Mouse (Mus musculus): Measurements from ENCODE around the gene Kctd14. TPM values are rescaled to one million over a fixed set of nuclear protein-coding genes. Genes with fewer than 3 reads are reported as not detected.

Gene Kctd14
- polyA plus RNA-seq, 1 experiment, result not detected

DNA sequence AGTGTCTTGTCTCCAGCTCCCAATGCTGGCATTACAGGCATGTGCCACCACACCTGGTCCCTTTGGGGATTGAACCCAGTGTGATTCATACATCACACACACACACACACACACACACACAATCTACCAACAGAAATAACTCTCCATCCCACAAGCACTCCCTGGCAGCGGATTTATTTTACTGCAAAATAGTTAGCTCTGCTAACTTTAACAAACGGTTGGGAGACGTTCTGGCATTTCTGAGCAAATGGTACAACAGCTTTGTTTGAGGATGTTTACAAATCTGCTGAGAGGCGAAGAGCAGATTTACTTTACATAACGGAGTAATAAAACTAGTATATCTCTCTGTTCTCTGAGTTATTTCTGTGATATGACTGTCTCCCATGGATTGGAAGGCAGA, 21.9 kb downstream of the Kctd14 start:
- Histone ChIP-seq H3K36me3 (ENCODE audit: control insufficient read depth, insufficient read depth) (no peaks in the 10 kb centered on the region), H3K79me2 (ENCODE audit: control insufficient read depth, insufficient read depth) (no peaks in the 10 kb centered on the region), H3ac (ENCODE audit: control insufficient read depth, insufficient read length, low read depth) (no peak overlapping the region), H3K79me3 (ENCODE audit: low read depth) (no peaks in the 10 kb centered on the region), H3K27me3 (ENCODE audit: control insufficient read depth, insufficient read depth, insufficient read length) (no peaks in the 10 kb centered on the region), H3K4me3 (ENCODE audit: insufficient read depth, poor library complexity, severe bottlenecking) (no peak overlapping the region)
- TF ChIP-seq FOSL1 (IDR thresholded peaks at IDR 0.05; ENCODE audit: insufficient read depth, low read length, poor library complexity, severe bottlenecking), result no peak
- no peak for TF ChIP-seq CTCF (IDR thresholded peaks at IDR 0.05; ENCODE audit: control insufficient read depth, insufficient read depth, insufficient read length)
- TF ChIP-seq USF1 (IDR thresholded peaks at IDR 0.05; ENCODE audit: low read depth), result no peak
- no peak for TF ChIP-seq CEBPB (IDR thresholded peaks at IDR 0.05; ENCODE audit: low read depth)
- no peak for TF ChIP-seq MYOD1 (IDR thresholded peaks at IDR 0.05; ENCODE audit: control insufficient read depth, insufficient read length, low read depth)
- no peak for TF ChIP-seq MYOG (IDR thresholded peaks at IDR 0.05; ENCODE audit: control insufficient read depth, extremely low read depth, insufficient read length)
- no peak for TF ChIP-seq MAX (IDR thresholded peaks at IDR 0.05)

DNA sequence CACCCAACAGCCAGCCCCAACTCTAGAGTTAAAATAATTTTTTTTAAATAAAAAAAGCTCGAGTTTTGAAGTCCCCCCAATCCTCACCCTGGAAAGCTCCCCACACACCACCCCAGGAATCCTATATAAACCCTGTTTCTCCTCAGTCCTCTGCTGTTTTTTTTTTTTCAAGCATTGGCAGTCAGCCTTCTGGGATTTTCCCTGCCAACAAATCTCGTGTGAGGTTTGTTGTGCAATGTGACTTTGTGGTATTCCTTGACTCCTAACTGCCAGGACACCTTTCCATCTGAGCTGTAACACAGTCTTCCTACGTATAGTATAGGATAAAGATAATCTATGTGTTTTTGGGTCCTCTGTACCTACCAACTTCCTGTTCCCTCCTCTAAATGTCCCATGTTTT, 28.2 kb downstream of the Kctd14 start:
- H3K79me3 ChIP-seq (ENCODE audit: low read depth), result peaks cover 6% of the 10 kb centered on the region
- H3K4me3 ChIP-seq (ENCODE audit: insufficient read depth, poor library complexity, severe bottlenecking), result no peak overlapping the region
- no peak overlapping the region for H3ac ChIP-seq (ENCODE audit: control insufficient read depth, insufficient read length, low read depth)
- H3K27me3 ChIP-seq (ENCODE audit: control insufficient read depth, insufficient read depth, insufficient read length), result no peaks in the 10 kb centered on the region
- no peaks in the 10 kb centered on the region for H3K36me3 ChIP-seq (ENCODE audit: control insufficient read depth, insufficient read depth)
- peaks cover 24% of the 10 kb centered on the region for H3K79me2 ChIP-seq (ENCODE audit: control insufficient read depth, insufficient read depth)
- TF ChIP-seq USF1 (IDR thresholded peaks at IDR 0.05; ENCODE audit: low read depth), result no peak
- no peak for TF ChIP-seq FOSL1 (IDR thresholded peaks at IDR 0.05; ENCODE audit: insufficient read depth, low read length, poor library complexity, severe bottlenecking)
- no peak for TF ChIP-seq CTCF (IDR thresholded peaks at IDR 0.05; ENCODE audit: control insufficient read depth, insufficient read depth, insufficient read length)
- no peak for TF ChIP-seq MAX (IDR thresholded peaks at IDR 0.05)
- no peak for TF ChIP-seq CEBPB (IDR thresholded peaks at IDR 0.05; ENCODE audit: low read depth)
- TF ChIP-seq MYOG (IDR thresholded peaks at IDR 0.05; ENCODE audit: control insufficient read depth, extremely low read depth, insufficient read length), result no peak
- TF ChIP-seq MYOD1 (IDR thresholded peaks at IDR 0.05; ENCODE audit: control insufficient read depth, insufficient read length, low read depth), result no peak

DNA sequence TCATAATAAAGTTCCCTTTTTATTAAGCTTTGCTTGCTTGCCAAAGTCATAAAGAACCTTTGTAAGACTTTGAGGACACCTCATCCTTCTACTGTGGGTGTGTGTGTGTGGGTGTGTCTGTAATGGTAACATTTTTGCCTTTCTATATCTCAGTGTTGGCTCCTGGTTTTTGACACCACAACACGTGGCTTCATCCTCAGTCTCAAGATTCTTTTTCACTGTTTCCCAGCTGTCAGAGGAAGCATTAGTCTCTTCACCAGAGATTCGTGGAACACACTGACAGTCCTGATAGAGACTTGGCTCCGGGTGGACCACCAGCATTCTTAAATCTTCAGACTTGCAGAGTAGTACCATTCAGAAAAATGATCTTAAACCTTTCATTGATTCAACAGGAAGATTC, 29.2 kb downstream of the Kctd14 start:
- H3K79me2 ChIP-seq (ENCODE audit: control insufficient read depth, insufficient read depth), result peaks cover 24% of the 10 kb centered on the region
- no peak for TF ChIP-seq FOSL1 (IDR thresholded peaks at IDR 0.05; ENCODE audit: insufficient read depth, low read length, poor library complexity, severe bottlenecking)
- TF ChIP-seq USF1 (IDR thresholded peaks at IDR 0.05; ENCODE audit: low read depth), result no peak
- no peak for TF ChIP-seq MYOG (IDR thresholded peaks at IDR 0.05; ENCODE audit: control insufficient read depth, extremely low read depth, insufficient read length)
- no peak for TF ChIP-seq MYOD1 (IDR thresholded peaks at IDR 0.05; ENCODE audit: control insufficient read depth, insufficient read length, low read depth)
- TF ChIP-seq CEBPB (IDR thresholded peaks at IDR 0.05; ENCODE audit: low read depth), result no peak
- no peak for TF ChIP-seq CTCF (IDR thresholded peaks at IDR 0.05; ENCODE audit: control insufficient read depth, insufficient read depth, insufficient read length)
- no peak for TF ChIP-seq MAX (IDR thresholded peaks at IDR 0.05)
- H3K27me3 ChIP-seq (ENCODE audit: control insufficient read depth, insufficient read depth, insufficient read length), result no peaks in the 10 kb centered on the region
- H3K79me3 ChIP-seq (ENCODE audit: low read depth), result peaks cover 6% of the 10 kb centered on the region
- peaks cover 4% of the 10 kb centered on the region for H3K36me3 ChIP-seq (ENCODE audit: control insufficient read depth, insufficient read depth)
- H3ac ChIP-seq (ENCODE audit: control insufficient read depth, insufficient read length, low read depth), result no peak overlapping the region
- no peak overlapping the region for H3K4me3 ChIP-seq (ENCODE audit: insufficient read depth, poor library complexity, severe bottlenecking)

GRCm38 (mm10) chr7:97480821-97481339, 29.8 kb downstream of the Kctd14 start, which contains the start of gene Ints4:
TSS of gene Ints4 (plus strand) at chr7:97480956.
- Histone ChIP-seq H3K4me3 (ENCODE audit: insufficient read depth, poor library complexity, severe bottlenecking) (peak within 1 kb of the TSS; percentile 51), H3K79me2 (ENCODE audit: control insufficient read depth, insufficient read depth) (peaks cover 24% of the 10 kb centered on the region), H3K79me3 (ENCODE audit: low read depth) (peaks cover 6% of the 10 kb centered on the region), H3K27me3 (ENCODE audit: control insufficient read depth, insufficient read depth, insufficient read length) (no peaks in the 10 kb centered on the region), H3K36me3 (ENCODE audit: control insufficient read depth, insufficient read depth) (peaks cover 9% of the 10 kb centered on the region), H3ac (ENCODE audit: control insufficient read depth, insufficient read length, low read depth) (peak within 1 kb of the TSS; percentile 80)
- TF ChIP-seq USF1 (IDR thresholded peaks at IDR 0.05; ENCODE audit: low read depth), result no peak
- TF ChIP-seq MAX (IDR thresholded peaks at IDR 0.05), result peak; percentile 8

- no peak overlapping the region for H3ac ChIP-seq (ENCODE audit: control insufficient read depth, insufficient read length, low read depth)
- peaks cover 9% of the 10 kb centered on the region for H3K36me3 ChIP-seq (ENCODE audit: control insufficient read depth, insufficient read depth)
- no peak for TF ChIP-seq MAX (IDR thresholded peaks at IDR 0.05)
- TF ChIP-seq MYOG (IDR thresholded peaks at IDR 0.05; ENCODE audit: control insufficient read depth, extremely low read depth, insufficient read length), result no peak
- no peak for TF ChIP-seq FOSL1 (IDR thresholded peaks at IDR 0.05; ENCODE audit: insufficient read depth, low read length, poor library complexity, severe bottlenecking)
- TF ChIP-seq USF1 (IDR thresholded peaks at IDR 0.05; ENCODE audit: low read depth), result no peak
- TF ChIP-seq MYOD1 (IDR thresholded peaks at IDR 0.05; ENCODE audit: control insufficient read depth, insufficient read length, low read depth), result no peak
- TF ChIP-seq CEBPB (IDR thresholded peaks at IDR 0.05; ENCODE audit: low read depth), result no peak
- no peak for TF ChIP-seq CTCF (IDR thresholded peaks at IDR 0.05; ENCODE audit: control insufficient read depth, insufficient read depth, insufficient read length)
- no peak overlapping the region for H3K4me3 ChIP-seq (ENCODE audit: insufficient read depth, poor library complexity, severe bottlenecking)
- no peaks in the 10 kb centered on the region for H3K27me3 ChIP-seq (ENCODE audit: control insufficient read depth, insufficient read depth, insufficient read length)
- H3K79me3 ChIP-seq (ENCODE audit: low read depth), result peaks cover 6% of the 10 kb centered on the region
- H3K79me2 ChIP-seq (ENCODE audit: control insufficient read depth, insufficient read depth), result peaks cover 24% of the 10 kb centered on the region
Measured at GRCm38 (mm10) chr7:97483378-97483777, 32.3 kb downstream of the Kctd14 start.

DNA sequence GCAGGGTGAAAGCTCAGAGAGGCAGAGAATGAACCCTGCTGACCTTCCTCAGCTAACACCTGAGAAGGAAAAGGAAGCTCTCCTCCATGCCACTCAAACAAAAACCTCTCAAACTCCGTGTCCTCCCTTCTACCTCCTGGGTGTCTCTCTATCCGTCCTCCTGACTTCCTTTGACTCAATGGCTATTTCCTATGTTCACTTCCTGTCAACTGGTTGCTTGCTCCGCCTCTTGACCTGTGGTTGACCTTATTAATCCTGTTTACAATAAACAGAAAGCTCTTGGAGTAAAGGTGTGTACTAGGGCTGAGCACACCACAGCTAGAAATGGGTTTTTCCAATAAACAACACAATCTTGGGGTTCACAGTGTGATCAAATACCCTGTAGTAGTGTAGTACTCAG, 40.0 kb downstream of the Kctd14 start:
- Histone ChIP-seq H3K79me2 (ENCODE audit: control insufficient read depth, insufficient read depth) (no peaks in the 10 kb centered on the region), H3K27me3 (ENCODE audit: control insufficient read depth, insufficient read depth, insufficient read length) (no peaks in the 10 kb centered on the region), H3ac (ENCODE audit: control insufficient read depth, insufficient read length, low read depth) (no peak overlapping the region), H3K4me3 (ENCODE audit: insufficient read depth, poor library complexity, severe bottlenecking) (no peak overlapping the region), H3K79me3 (ENCODE audit: low read depth) (no peaks in the 10 kb centered on the region), H3K36me3 (ENCODE audit: control insufficient read depth, insufficient read depth) (peaks cover 5% of the 10 kb centered on the region)
- no peak for TF ChIP-seq CEBPB (IDR thresholded peaks at IDR 0.05; ENCODE audit: low read depth)
- TF ChIP-seq FOSL1 (IDR thresholded peaks at IDR 0.05; ENCODE audit: insufficient read depth, low read length, poor library complexity, severe bottlenecking), result no peak
- no peak for TF ChIP-seq MYOD1 (IDR thresholded peaks at IDR 0.05; ENCODE audit: control insufficient read depth, insufficient read length, low read depth)
- TF ChIP-seq MAX (IDR thresholded peaks at IDR 0.05), result no peak
- TF ChIP-seq CTCF (IDR thresholded peaks at IDR 0.05; ENCODE audit: control insufficient read depth, insufficient read depth, insufficient read length), result no peak

All from C2C12 (cell line).